Mouse (Mus musculus) small intestine, adult 2 months (tissue): ENCODE data around the gene Ctf2. TPM values are rescaled to one million over a fixed set of nuclear protein-coding genes. Genes with fewer than 3 reads are reported as not detected.

ENCODE experiments used
- H3K27ac ChIP-seq: fragments of 200-500 bp; 2 replicates; pipeline ENCODE4 v1.5.1; 2012; ENCODE audit warnings: low read depth, low read length, control low read depth, inconsistent platforms; ENCODE audit not compliant: insufficient read depth
- H3K27me3 ChIP-seq: fragments of 200-500 bp; 2 replicates; pipeline ENCODE4 v1.6.1; 2012; ENCODE audit warnings: mild to moderate bottlenecking, moderate library complexity, low read length, inconsistent platforms; ENCODE audit not compliant: control insufficient read depth, insufficient read depth
- H3K36me3 ChIP-seq: fragments of 200-500 bp; 2 replicates; pipeline ENCODE4 v1.6.1; 2012; ENCODE audit warnings: mild to moderate bottlenecking, low read length, control low read depth, inconsistent platforms; ENCODE audit not compliant: control insufficient read depth, insufficient read depth
- H3K4me1 ChIP-seq: fragments of 200-500 bp; 2 replicates; pipeline ENCODE4 v1.6.1; 2012; ENCODE audit warnings: low read length, inconsistent platforms, mixed read lengths; ENCODE audit not compliant: control insufficient read depth, insufficient read depth, insufficient read length
- H3K4me3 ChIP-seq: fragments of 200-500 bp; 2 replicates; pipeline ENCODE4 v1.5.1; 2012; ENCODE audit warnings: low read depth, mild to moderate bottlenecking, control low read depth, inconsistent platforms, low read length, moderate library complexity
- CTCF ChIP-seq: fragments of 200-500 bp; IDR thresholded peaks from 2 replicates; pipeline ENCODE4 v1.5.1; 2012; ENCODE audit warnings: low read depth, mild to moderate bottlenecking, control low read depth, inconsistent platforms, low read length, moderate library complexity, mixed read lengths; ENCODE audit not compliant: insufficient replicate concordance, insufficient read length; ENCODE audit errors: extremely low read depth
- POLR2A ChIP-seq: fragments of 200-500 bp; IDR thresholded peaks from 2 replicates; pipeline ENCODE4 v1.6.1; 2012; ENCODE audit warnings: low read depth, mild to moderate bottlenecking, control low read depth, inconsistent platforms, low read length, moderate library complexity
- WGBS: fragments of 180-500 bp; shearing (Covaris S2); methylation state at CpG from one replicate; pipeline ENCODE4 v1.1.7; 2018; 5-methylcytosine and 5-hydroxymethylcytosine counted together
- polyA plus RNA-seq: library from polyadenylated mRNA; depleted of rRNA; stranded (reverse); fragments of >200 nt; gene quantifications from 2 replicates; pipeline ENCODE4 v1.2.3, GENCODE M21; 2012

Ctf2 gene
- polyA plus RNA-seq, 1 experiment = not detected

- Histone ChIP-seq H3K4me3 (no peak overlapping the region), H3K36me3 (no peaks in the 10 kb centered on the region), H3K27ac (no peak overlapping the region), H3K27me3 (no peaks in the 10 kb centered on the region), H3K4me1 (peaks cover 25% of the 10 kb centered on the region)
- no peak for TF ChIP-seq POLR2A
- TF ChIP-seq CTCF = no peak
- 56% methylated on average over 3 of the region's 3 CpGs for WGBS
Measured at GRCm38 (mm10) chr7:127711031-127711430, 20.9 kb downstream of the Ctf2 start.

- no peak overlapping the region for H3K4me3 ChIP-seq
- no peaks in the 10 kb centered on the region for H3K27me3 ChIP-seq
- peaks cover 6% of the 10 kb centered on the region; the same call in 1 of the 2 replicates for H3K36me3 ChIP-seq
- no peak overlapping the region for H3K27ac ChIP-seq
- peaks cover 25% of the 10 kb centered on the region for H3K4me1 ChIP-seq
- 79% methylated on average over 5 of the region's 5 CpGs for WGBS
- TF ChIP-seq POLR2A = no peak
Measured at GRCm38 (mm10) chr7:127709261-127709979, 22.5 kb downstream of the Ctf2 start.

GRCm38 (mm10) chr7:127708207-127709078, 23.5 kb downstream of the Ctf2 start, which contains the start of gene Bcl7c:
Bcl7c (minus strand) TSS chr7:127708933.
- TF ChIP-seq POLR2A = 0 out of 2 replicates have a peak, but pooled peaks have one; percentile 40
- TF ChIP-seq CTCF = peak; percentile 56; the same call in 1 of the 2 replicates
- no peaks in the 10 kb centered on the region for H3K27me3 ChIP-seq
- H3K36me3 ChIP-seq = peaks cover 6% of the 10 kb centered on the region; the same call in 1 of the 2 replicates
- peak within 1 kb of the TSS; percentile 73 for H3K27ac ChIP-seq
- 2% methylated on average over 85 of the region's 90 CpGs for WGBS
- H3K4me1 ChIP-seq = peaks cover 25% of the 10 kb centered on the region
- H3K4me3 ChIP-seq = peak within 1 kb of the TSS; percentile 96

- TF ChIP-seq POLR2A (no peak), CTCF (no peak)
- H3K4me1 ChIP-seq = peaks cover 25% of the 10 kb centered on the region
- peak overlapping the region; percentile 96 for H3K4me3 ChIP-seq
- 3% methylated on average over 5 of the region's 5 CpGs for WGBS
- H3K36me3 ChIP-seq = peaks cover 6% of the 10 kb centered on the region; the same call in 1 of the 2 replicates
- H3K27me3 ChIP-seq = no peaks in the 10 kb centered on the region
- peak overlapping the region; percentile 73; the same call in 1 of the 2 replicates for H3K27ac ChIP-seq
Measured at GRCm38 (mm10) chr7:127707957-127708206, 24.1 kb downstream of the Ctf2 start.

GRCm38 (mm10) chr7:127707045-127707956, 24.7 kb downstream of the Ctf2 start:
- H3K4me3 ChIP-seq = peak overlapping the region; percentile 96
- WGBS = 60% methylated on average over 22 of the region's 22 CpGs
- H3K4me1 ChIP-seq = peaks cover 20% of the 10 kb centered on the region
- no peaks in the 10 kb centered on the region for H3K27me3 ChIP-seq
- no peak for TF ChIP-seq POLR2A
- no peak for TF ChIP-seq CTCF
- peak overlapping the region; percentile 73; the same call in 1 of the 2 replicates for H3K27ac ChIP-seq
- peaks cover 6% of the 10 kb centered on the region; the same call in 1 of the 2 replicates for H3K36me3 ChIP-seq

GRCm38 (mm10) chr7:127705706-127706105, 26.3 kb downstream of the Ctf2 start:
- Histone ChIP-seq H3K27ac (no peak overlapping the region), H3K27me3 (no peaks in the 10 kb centered on the region), H3K4me1 (peaks cover 9% of the 10 kb centered on the region), H3K4me3 (no peak overlapping the region), H3K36me3 (peaks cover 6% of the 10 kb centered on the region; the same call in 1 of the 2 replicates)
- no peak for TF ChIP-seq POLR2A
- no peak for TF ChIP-seq CTCF
- WGBS = 87% methylated on average over 4 of the region's 4 CpGs
